Mouse (Mus musculus) yolk sac, embryonic 10.5 days (tissue): Measurements from ENCODE around the gene Dnajc11.

ENCODE experiments used
- DNase-seq: peaks from one replicate; pipeline ENCODE4 v3.0.0-alpha.2; 2017; ENCODE audit warnings: low spot score

Dnajc11 gene

GRCm38 (mm10) chr4:151986650-151987049 lies 53.2 kb downstream of the Dnajc11 start:
- DNase-seq = peak; percentile 56

GRCm38 (mm10) chr4:151988014-151988341 lies 54.5 kb downstream of the Dnajc11 start:
- DNase-seq = no peak

GRCm38 (mm10) chr4:151988342-151989109 lies 55.0 kb downstream of the Dnajc11 start, which contains the start of gene Thap3:
Thap3 (minus strand) TSS chr4:151988997.
- peak; percentile 85 for DNase-seq

- no peak for DNase-seq
Measured at GRCm38 (mm10) chr4:151989110-151989488, 55.6 kb downstream of the Dnajc11 start.

- no peak for DNase-seq
Measured at GRCm38 (mm10) chr4:151992091-151992490, 58.6 kb downstream of the Dnajc11 start.

GRCm38 (mm10) chr4:151993035-151993434 lies 59.5 kb downstream of the Dnajc11 start:
- no peak for DNase-seq

GRCm38 (mm10) chr4:151994228-151995171 lies 61.0 kb downstream of the Dnajc11 start:
- DNase-seq = peak; percentile 54

GRCm38 (mm10) chr4:151995371-151996172 lies 62.1 kb downstream of the Dnajc11 start:
- peak; percentile 37 for DNase-seq

GRCm38 (mm10) chr4:151996173-151996950 lies 62.9 kb downstream of the Dnajc11 start, which contains the start of gene Phf13:
Phf13 (minus strand) TSS chr4:151996258.
- peak; percentile 100 for DNase-seq

GRCm38 (mm10) chr4:151996951-151997222 lies 63.4 kb downstream of the Dnajc11 start:
- no peak for DNase-seq

GRCm38 (mm10) chr4:151997701-151998100 lies 64.2 kb downstream of the Dnajc11 start:
- DNase-seq = no peak

GRCm38 (mm10) chr4:151999481-151999880 lies 66.0 kb downstream of the Dnajc11 start:
- DNase-seq = no peak

GRCm38 (mm10) chr4:152000906-152001305 lies 67.4 kb downstream of the Dnajc11 start:
- no peak for DNase-seq

GRCm38 (mm10) chr4:152001335-152001734 lies 67.8 kb downstream of the Dnajc11 start:
- DNase-seq = no peak

GRCm38 (mm10) chr4:152002063-152002462 lies 68.6 kb downstream of the Dnajc11 start:
- no peak for DNase-seq

- DNase-seq = no peak
Measured at GRCm38 (mm10) chr4:152006137-152006536, 72.6 kb downstream of the Dnajc11 start.

GRCm38 (mm10) chr4:152006812-152007211 lies 73.3 kb downstream of the Dnajc11 start:
- peak; percentile 70 for DNase-seq

- peak; percentile 56 for DNase-seq
Measured at GRCm38 (mm10) chr4:152007481-152008147, 74.1 kb downstream of the Dnajc11 start.

- no peak for DNase-seq
Measured at GRCm38 (mm10) chr4:152008148-152008500, 74.6 kb downstream of the Dnajc11 start.

- DNase-seq = peak; percentile 94
Measured at GRCm38 (mm10) chr4:152008622-152009075, 75.2 kb downstream of the Dnajc11 start, which contains the start of gene Klhl21. Klhl21 (plus strand) TSS chr4:152008803.
